Mouse (Mus musculus) heart, embryonic 10.5 days (tissue): ENCODE data around the gene Akap2. TPM values are rescaled to one million over a fixed set of nuclear protein-coding genes. Genes with fewer than 3 reads are reported as not detected.

ENCODE experiments used
- DNase-seq: peaks from one replicate; pipeline ENCODE4 v3.0.0-alpha.2; 2017; ENCODE audit warnings: low spot score
- H3K27ac ChIP-seq: fragments of 300-500 bp; sonication (generic); 2 replicates; pipeline ENCODE4 v1.5.1; 2016; ENCODE audit warnings: mild to moderate bottlenecking
- H3K27me3 ChIP-seq: fragments of 300-500 bp; sonication (generic); 2 replicates; pipeline ENCODE4 v1.6.1; 2016; ENCODE audit warnings: mild to moderate bottlenecking; ENCODE audit not compliant: poor library complexity, insufficient read depth, severe bottlenecking
- H3K36me3 ChIP-seq: fragments of 300-500 bp; sonication (generic); 2 replicates; pipeline ENCODE4 v1.6.1; 2016; ENCODE audit warnings: mild to moderate bottlenecking, moderate library complexity
- H3K4me1 ChIP-seq: fragments of 300-500 bp; sonication (generic); 2 replicates; pipeline ENCODE4 v1.6.1; 2016; ENCODE audit warnings: mild to moderate bottlenecking
- H3K4me3 ChIP-seq: fragments of 300-500 bp; sonication (generic); 2 replicates; pipeline ENCODE4 v1.5.1; 2016; ENCODE audit warnings: mild to moderate bottlenecking, moderate library complexity
- H3K9me3 ChIP-seq: fragments of 300-500 bp; sonication (generic); 2 replicates; pipeline ENCODE4 v1.6.1; 2016; ENCODE audit warnings: mild to moderate bottlenecking, moderate library complexity
- WGBS: fragments of 180-500 bp; shearing (Covaris S2); methylation state at CpG from one replicate; pipeline ENCODE4 v1.1.7; 2016; 5-methylcytosine and 5-hydroxymethylcytosine counted together
- polyA plus RNA-seq: library from polyadenylated mRNA; unstranded; fragments of >200 nt; fragmentation: Nextera tagmentation; extraction: Ambion mirVana; gene quantifications from 2 replicates; pipeline ENCODE4 v1.2.1, GENCODE M21; 2016

Gene Akap2
- polyA plus RNA-seq, 1 experiment from 2014 or later, result 30.1 TPM

- Histone ChIP-seq H3K4me3 (no peak overlapping the region), H3K27me3 (no peaks in the 10 kb centered on the region), H3K9me3 (no peaks in the 10 kb centered on the region), H3K36me3 (peaks cover 25% of the 10 kb centered on the region), H3K27ac (no peak overlapping the region; the same call in 1 of the 2 replicates), H3K4me1 (peaks cover 47% of the 10 kb centered on the region)
- peak; percentile 35 for DNase-seq
- 68% methylated on average over 12 of the region's 12 CpGs for WGBS
Measured at GRCm38 (mm10) chr4:57684676-57685215, 32.7 kb upstream of the Akap2 start.

- Histone ChIP-seq H3K4me3 (no peak overlapping the region), H3K27ac (no peak overlapping the region), H3K36me3 (peaks cover 42% of the 10 kb centered on the region), H3K27me3 (no peaks in the 10 kb centered on the region), H3K9me3 (no peaks in the 10 kb centered on the region), H3K4me1 (peaks cover 39% of the 10 kb centered on the region)
- DNase-seq, result peak; percentile 68
- WGBS, result 62% methylated on average over 3 of the region's 3 CpGs
Measured at GRCm38 (mm10) chr4:57686736-57687135, 30.7 kb upstream of the Akap2 start.

- WGBS, result 75% methylated on average over 3 of the region's 3 CpGs
- H3K36me3 ChIP-seq, result peaks cover 47% of the 10 kb centered on the region
- peaks cover 32% of the 10 kb centered on the region for H3K4me1 ChIP-seq
- no peaks in the 10 kb centered on the region for H3K27me3 ChIP-seq
- no peak for DNase-seq
- no peak overlapping the region for H3K27ac ChIP-seq
- H3K4me3 ChIP-seq, result no peak overlapping the region
- no peaks in the 10 kb centered on the region for H3K9me3 ChIP-seq
Measured at GRCm38 (mm10) chr4:57687583-57687982, 29.9 kb upstream of the Akap2 start.

- DNase-seq, result no peak
- Histone ChIP-seq H3K36me3 (peaks cover 47% of the 10 kb centered on the region), H3K4me1 (peaks cover 26% of the 10 kb centered on the region; the same call in 1 of the 2 replicates), H3K9me3 (no peaks in the 10 kb centered on the region), H3K4me3 (no peak overlapping the region), H3K27ac (no peak overlapping the region), H3K27me3 (no peaks in the 10 kb centered on the region)
- WGBS, result 66% methylated on average over 9 of the region's 9 CpGs
Measured at GRCm38 (mm10) chr4:57688131-57688530, 29.3 kb upstream of the Akap2 start.

- WGBS, result 62% methylated on average over 6 of the region's 6 CpGs
- no peak overlapping the region for H3K27ac ChIP-seq
- H3K4me3 ChIP-seq, result no peak overlapping the region
- no peak for DNase-seq
- H3K36me3 ChIP-seq, result peaks cover 62% of the 10 kb centered on the region
- H3K4me1 ChIP-seq, result peaks cover 12% of the 10 kb centered on the region
- no peaks in the 10 kb centered on the region for H3K27me3 ChIP-seq
- no peaks in the 10 kb centered on the region for H3K9me3 ChIP-seq
Measured at GRCm38 (mm10) chr4:57690001-57690400, 27.5 kb upstream of the Akap2 start.

GRCm38 (mm10) chr4:57690805-57691204 lies 26.7 kb upstream of the Akap2 start:
- 61% methylated on average over 1 of the region's 1 CpGs for WGBS
- Histone ChIP-seq H3K27me3 (no peaks in the 10 kb centered on the region), H3K36me3 (peaks cover 70% of the 10 kb centered on the region)

GRCm38 (mm10) chr4:57694356-57695136 lies 22.9 kb upstream of the Akap2 start:
- Histone ChIP-seq H3K4me1 (no peaks in the 10 kb centered on the region; the same call in none of the 2 replicates), H3K27ac (peak overlapping the region; percentile 10; the same call in 1 of the 2 replicates), H3K27me3 (no peaks in the 10 kb centered on the region), H3K9me3 (no peaks in the 10 kb centered on the region), H3K36me3 (peaks cover 66% of the 10 kb centered on the region), H3K4me3 (no peak overlapping the region)
- WGBS, result 69% methylated on average over 5 of the region's 5 CpGs
- DNase-seq, result no peak

More at GRCm38 (mm10) chr4:57690805-57691204, 26.7 kb upstream of the Akap2 start:
- no peak for DNase-seq
- no peak overlapping the region for H3K4me3 ChIP-seq
- no peak overlapping the region for H3K27ac ChIP-seq
- H3K9me3 ChIP-seq, result no peaks in the 10 kb centered on the region
- H3K4me1 ChIP-seq, result peaks cover 10% of the 10 kb centered on the region

- WGBS, result 92% methylated on average over 11 of the region's 11 CpGs
- Histone ChIP-seq H3K36me3 (peaks cover 54% of the 10 kb centered on the region), H3K4me3 (no peak overlapping the region), H3K27me3 (no peaks in the 10 kb centered on the region), H3K27ac (no peak overlapping the region), H3K4me1 (no peaks in the 10 kb centered on the region; the same call in none of the 2 replicates), H3K9me3 (no peaks in the 10 kb centered on the region)
- no peak for DNase-seq
Measured at GRCm38 (mm10) chr4:57696955-57697354, 20.5 kb upstream of the Akap2 start.

- WGBS, result 83% methylated on average over 12 of the region's 12 CpGs
- H3K27ac ChIP-seq, result no peak overlapping the region
- H3K36me3 ChIP-seq, result peaks cover 52% of the 10 kb centered on the region
Measured at GRCm38 (mm10) chr4:57697918-57698611, 19.4 kb upstream of the Akap2 start.

GRCm38 (mm10) chr4:57701576-57701975 lies 15.9 kb upstream of the Akap2 start:
- no peak for DNase-seq
- Histone ChIP-seq H3K9me3 (no peaks in the 10 kb centered on the region), H3K4me3 (no peak overlapping the region), H3K27me3 (no peaks in the 10 kb centered on the region), H3K27ac (no peak overlapping the region), H3K36me3 (peaks cover 42% of the 10 kb centered on the region), H3K4me1 (no peaks in the 10 kb centered on the region)
- 86% methylated on average over 5 of the region's 5 CpGs for WGBS

More at GRCm38 (mm10) chr4:57697918-57698611, 19.4 kb upstream of the Akap2 start:
- no peaks in the 10 kb centered on the region; the same call in none of the 2 replicates for H3K4me1 ChIP-seq
- DNase-seq, result no peak
- no peak overlapping the region for H3K4me3 ChIP-seq
- no peaks in the 10 kb centered on the region for H3K9me3 ChIP-seq
- H3K27me3 ChIP-seq, result no peaks in the 10 kb centered on the region

- no peaks in the 10 kb centered on the region for H3K27me3 ChIP-seq
- DNase-seq, result no peak
- no peak overlapping the region for H3K27ac ChIP-seq
- H3K4me1 ChIP-seq, result no peaks in the 10 kb centered on the region
- peaks cover 31% of the 10 kb centered on the region for H3K36me3 ChIP-seq
- 78% methylated on average over 11 of the region's 11 CpGs for WGBS
- no peaks in the 10 kb centered on the region for H3K9me3 ChIP-seq
- no peak overlapping the region for H3K4me3 ChIP-seq
Measured at GRCm38 (mm10) chr4:57703574-57704470, 13.6 kb upstream of the Akap2 start.

GRCm38 (mm10) chr4:57704575-57704974 lies 12.9 kb upstream of the Akap2 start:
- 93% methylated on average over 7 of the region's 7 CpGs for WGBS
- H3K9me3 ChIP-seq, result no peaks in the 10 kb centered on the region
- no peak overlapping the region for H3K4me3 ChIP-seq
- peaks cover 39% of the 10 kb centered on the region for H3K36me3 ChIP-seq
- H3K27me3 ChIP-seq, result no peaks in the 10 kb centered on the region
- H3K4me1 ChIP-seq, result no peaks in the 10 kb centered on the region
- no peak for DNase-seq
- no peak overlapping the region for H3K27ac ChIP-seq
